Mouse (Mus musculus) activated CD4-positive, CD25-positive, alpha-beta regulatory T cell (primary cell): Measurements from ENCODE around the gene Vmn2r40. TPM values are rescaled to one million over a fixed set of nuclear protein-coding genes. Genes with fewer than 3 reads are reported as not detected.

Source experiments
- polyA plus RNA-seq, 2 experiments: library from polyadenylated mRNA; unstranded; fragments of 100-300 nt; shearing (Covaris generic); gene quantifications; one replicate each; pipeline ENCODE4 v1.2.1; 2017

Vmn2r40 gene
- under 1 TPM in 1 of 2 experiments, not detected in 1; 0.14 TPM for polyA plus RNA-seq

GRCm38 (mm10) chr7:8931335-8931734 lies at the start of gene Vmn2r40:
TSS of gene Vmn2r40 (minus strand) at chr7:8931435.

Other genes with a start within 250 kb of the Vmn2r40 start
- not detected for gene Vmn2r39, start 99.4 kb upstream of the Vmn2r40 start, polyA plus RNA-seq
- gene Vmn2r38, start 166.4 kb upstream of the Vmn2r40 start, polyA plus RNA-seq, result under 1 TPM in 1 of 2 experiments, not detected in 1; 0.11 TPM